Mouse (Mus musculus): ENCODE measurements at regions not wholly inside any gene's neighbourhood (a gene's known extent, or its start where the extent isn't known, plus 50 kb on each side); places are given as distances from the start of the nearest gene placed in this dataset.
A peak's percentile ranks its signal among the peaks of the same experiment; 100 is the strongest.

DNA sequence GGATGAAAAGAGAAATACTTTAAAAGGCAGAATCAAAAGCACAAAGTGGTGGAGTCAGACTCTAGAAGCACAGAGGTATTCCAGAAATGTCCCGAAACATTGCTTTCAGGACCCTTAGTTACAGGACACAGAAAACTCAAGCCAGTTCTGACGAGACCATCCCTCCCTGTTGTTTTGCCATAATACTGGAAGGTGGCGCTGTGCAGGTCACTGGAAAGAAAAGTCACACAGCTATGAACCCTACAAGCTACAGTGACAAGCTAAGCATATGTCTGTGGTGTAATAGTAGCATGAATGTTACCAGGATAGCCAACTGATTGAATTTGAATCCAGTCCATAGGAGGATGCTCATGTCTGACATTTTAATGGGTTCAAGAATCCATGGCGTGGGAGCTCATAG, 117.4 kb upstream of the Cxxc4 start:
- H3K4me3 ChIP-seq: no peak overlapping the region
- no peaks in the 10 kb centered on the region for H3K27me3 ChIP-seq (ENCODE audit: poor library complexity, severe bottlenecking)
- WGBS: 66% methylated on average over 4 of the region's 4 CpGs
- H3K9me3 ChIP-seq: no peaks in the 10 kb centered on the region
- no peaks in the 10 kb centered on the region for H3K36me3 ChIP-seq (replicated peaks)
- no peak for DNase-seq (ENCODE audit: extremely low spot score, low spot score)
- no peak overlapping the region for H3K27ac ChIP-seq
- H3K4me1 ChIP-seq: peaks cover 18% of the 10 kb centered on the region

DNA sequence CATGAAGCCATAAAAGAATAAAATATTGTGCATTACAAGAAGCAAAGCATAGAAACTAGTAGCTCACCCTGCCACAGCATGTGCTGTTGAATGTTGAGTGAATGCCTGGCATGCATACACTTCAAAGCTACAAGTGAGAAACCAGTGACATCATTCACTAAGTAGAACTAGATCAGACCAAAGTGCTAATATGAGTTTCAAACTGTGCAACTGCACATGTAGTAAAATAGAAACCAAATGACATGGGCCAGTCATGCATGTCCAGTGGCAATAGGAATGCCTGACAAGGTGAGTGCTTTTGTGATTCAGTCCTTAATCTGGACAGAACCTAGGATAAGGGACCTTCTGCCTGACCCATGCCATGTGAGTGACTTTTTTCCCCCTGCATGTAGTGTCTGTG, 111.3 kb upstream of the Cxxc4 start:
- Histone ChIP-seq H3K4me3 (no peak overlapping the region), H3K27ac (no peak overlapping the region), H3K36me3 (replicated peaks) (no peaks in the 10 kb centered on the region), H3K4me1 (peaks cover 4% of the 10 kb centered on the region; the same call in 1 of the 2 replicates), H3K9me3 (no peaks in the 10 kb centered on the region), H3K27me3 (ENCODE audit: poor library complexity, severe bottlenecking) (no peaks in the 10 kb centered on the region)
- DNase-seq (ENCODE audit: extremely low spot score, low spot score): no peak

DNA sequence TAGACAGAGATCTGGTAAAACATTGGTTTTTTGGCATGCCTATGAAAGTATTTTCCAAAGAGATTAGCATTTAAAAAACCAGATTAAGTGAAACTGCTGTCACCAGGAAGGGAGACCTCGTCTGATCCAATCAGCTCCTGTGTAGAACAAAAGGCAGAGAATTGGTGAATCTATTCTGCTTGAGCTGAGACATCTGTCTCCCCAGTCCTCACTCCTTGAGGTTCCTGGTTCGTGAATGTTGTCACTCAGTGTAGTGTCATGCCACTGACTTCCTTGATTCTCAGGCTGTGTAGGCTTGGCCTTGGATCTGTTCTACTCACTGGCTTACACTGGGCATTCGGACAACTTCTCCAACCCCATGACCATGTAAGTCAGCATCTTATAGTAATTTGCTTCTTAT, 105.9 kb upstream of the Cxxc4 start:
- peaks cover 9% of the 10 kb centered on the region for H3K4me1 ChIP-seq
- H3K27ac ChIP-seq: no peak overlapping the region
- H3K9me3 ChIP-seq: no peaks in the 10 kb centered on the region
- H3K27me3 ChIP-seq (ENCODE audit: poor library complexity, severe bottlenecking): no peaks in the 10 kb centered on the region
- H3K36me3 ChIP-seq (replicated peaks): no peaks in the 10 kb centered on the region
- no peak for DNase-seq (ENCODE audit: extremely low spot score, low spot score)
- no peak overlapping the region for H3K4me3 ChIP-seq
- 39% methylated on average over 3 of the region's 3 CpGs for WGBS

DNA sequence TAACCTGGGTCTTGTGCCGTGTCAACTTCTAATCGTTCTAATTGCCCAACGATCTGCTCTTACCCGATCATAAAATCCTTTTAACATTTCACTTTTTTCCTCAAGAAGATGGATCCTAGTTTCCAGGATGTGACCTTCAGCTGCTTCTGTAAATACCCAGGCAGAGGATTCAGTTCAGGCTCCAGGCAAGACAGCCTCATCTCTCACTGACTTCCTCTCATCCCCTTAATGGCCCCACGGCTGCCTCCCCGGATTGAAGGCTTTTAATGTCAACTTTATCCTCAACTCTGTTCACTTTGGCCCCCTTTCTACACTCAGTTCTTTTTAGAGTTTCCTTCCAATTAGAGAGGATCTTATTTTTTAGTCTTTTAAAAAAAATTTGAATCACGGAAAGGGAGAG, 91.0 kb upstream of the Cxxc4 start:
- H3K4me3 ChIP-seq: no peak overlapping the region
- H3K27ac ChIP-seq: 0 out of 2 replicates have a peak overlapping the region, but pooled peaks have one; percentile 48
- 52% methylated on average over 7 of the region's 7 CpGs for WGBS
- H3K4me1 ChIP-seq: peaks cover 28% of the 10 kb centered on the region
- no peaks in the 10 kb centered on the region for H3K9me3 ChIP-seq
- H3K36me3 ChIP-seq (replicated peaks): no peaks in the 10 kb centered on the region
- H3K27me3 ChIP-seq (ENCODE audit: poor library complexity, severe bottlenecking): no peaks in the 10 kb centered on the region
- DNase-seq (ENCODE audit: extremely low spot score, low spot score): no peak

DNA sequence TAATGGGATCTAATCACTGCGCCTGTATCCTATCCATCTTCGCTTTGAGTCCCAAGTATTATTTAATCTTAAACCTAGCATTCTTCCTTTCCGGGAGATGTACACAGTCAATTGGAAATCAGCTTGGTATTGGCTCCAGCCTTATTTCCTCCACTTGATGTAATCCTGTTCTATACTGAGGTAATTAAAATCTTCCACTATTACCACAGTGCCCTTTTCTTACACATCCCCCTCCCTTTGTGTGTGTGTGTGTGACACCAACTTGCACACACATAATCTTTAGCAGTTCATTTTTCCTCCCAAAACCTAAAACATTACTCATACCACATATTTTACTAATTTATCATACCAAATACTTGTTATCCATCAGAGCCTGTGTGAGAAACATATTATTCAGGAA, 90.3 kb upstream of the Cxxc4 start:
- Histone ChIP-seq H3K4me1 (peaks cover 28% of the 10 kb centered on the region), H3K9me3 (no peaks in the 10 kb centered on the region), H3K27ac (peak overlapping the region; percentile 83; the same call in 1 of the 2 replicates), H3K4me3 (peak overlapping the region; percentile 45; the same call in 1 of the 2 replicates), H3K36me3 (replicated peaks) (no peaks in the 10 kb centered on the region), H3K27me3 (ENCODE audit: poor library complexity, severe bottlenecking) (no peaks in the 10 kb centered on the region)
- no peak for DNase-seq (ENCODE audit: extremely low spot score, low spot score)
- WGBS: 69% methylated on average over 3 of the region's 3 CpGs

DNA sequence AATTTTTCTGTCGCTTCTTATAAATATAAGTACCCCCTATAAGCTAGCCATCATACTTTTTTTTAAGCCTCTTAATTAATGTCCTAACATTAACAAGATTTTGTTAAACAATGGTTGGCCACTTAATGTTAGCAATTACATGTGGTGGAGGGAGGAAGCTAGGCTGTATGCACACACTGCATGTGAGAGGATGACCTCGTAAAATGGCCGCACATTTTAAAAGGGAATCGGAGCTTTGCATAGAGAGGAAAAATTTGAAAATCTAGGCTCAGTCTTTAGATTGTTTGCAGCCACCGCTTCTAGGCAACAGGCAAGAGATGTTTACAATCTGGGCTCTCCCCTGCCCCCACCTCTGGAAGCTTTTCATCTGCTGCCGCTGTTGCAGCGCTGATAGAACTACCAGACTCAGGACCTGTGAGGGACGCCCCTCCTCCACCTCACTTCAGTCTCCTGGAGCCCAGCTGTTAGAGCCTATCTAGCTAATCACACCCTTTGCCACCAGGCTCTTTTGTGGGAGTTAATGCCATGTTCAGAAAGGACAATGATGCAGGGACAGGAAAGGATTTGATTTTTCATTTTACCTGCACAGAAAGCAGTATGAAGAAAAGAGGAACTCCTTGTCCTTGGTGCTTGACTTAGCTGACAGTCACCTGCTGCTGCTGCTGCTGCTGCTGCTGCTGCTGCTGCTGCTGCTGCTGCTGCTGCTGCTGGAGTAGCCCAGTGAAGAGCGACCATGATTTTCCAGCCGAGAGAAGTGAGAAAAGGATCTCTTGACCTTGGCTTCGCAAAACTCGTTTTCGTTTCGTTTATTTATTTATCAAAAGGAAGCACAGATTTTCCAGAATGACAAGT, 89.7 kb upstream of the Cxxc4 start:
- Histone ChIP-seq H3K4me3 (peak overlapping the region; percentile 45), H3K9me3 (no peaks in the 10 kb centered on the region), H3K27ac (peak overlapping the region; percentile 83), H3K4me1 (peaks cover 28% of the 10 kb centered on the region), H3K36me3 (replicated peaks) (no peaks in the 10 kb centered on the region), H3K27me3 (ENCODE audit: poor library complexity, severe bottlenecking) (no peaks in the 10 kb centered on the region)
- 20% methylated on average over 14 of the region's 14 CpGs for WGBS
- peak; percentile 77 for DNase-seq (ENCODE audit: extremely low spot score, low spot score)

DNA sequence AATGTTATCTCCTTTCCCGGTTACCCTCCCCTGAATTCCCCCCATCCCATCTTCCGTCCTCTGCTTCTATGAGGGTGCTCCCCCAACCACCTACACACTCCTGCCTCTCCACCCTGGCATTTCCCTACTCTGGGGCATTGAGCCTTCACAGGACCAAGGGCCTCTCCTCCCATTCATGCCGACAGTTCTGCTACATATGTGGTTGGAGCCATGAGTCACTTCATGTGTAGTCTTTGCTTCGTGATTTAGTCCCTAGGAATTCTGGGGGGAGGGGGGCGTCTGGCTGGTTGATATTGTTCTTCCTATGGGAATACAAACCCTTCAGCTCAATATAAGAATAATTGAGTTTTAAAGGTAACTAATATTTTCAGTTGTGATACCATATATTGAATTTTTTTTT, 74.0 kb upstream of the Cxxc4 start:
- H3K36me3 ChIP-seq (replicated peaks): no peaks in the 10 kb centered on the region
- no peak overlapping the region for H3K27ac ChIP-seq
- H3K4me1 ChIP-seq: no peaks in the 10 kb centered on the region
- no peak for DNase-seq (ENCODE audit: extremely low spot score, low spot score)
- H3K4me3 ChIP-seq: no peak overlapping the region
- 85% methylated on average over 5 of the region's 5 CpGs for WGBS
- H3K9me3 ChIP-seq: no peaks in the 10 kb centered on the region
- no peaks in the 10 kb centered on the region for H3K27me3 ChIP-seq (ENCODE audit: poor library complexity, severe bottlenecking)

DNA sequence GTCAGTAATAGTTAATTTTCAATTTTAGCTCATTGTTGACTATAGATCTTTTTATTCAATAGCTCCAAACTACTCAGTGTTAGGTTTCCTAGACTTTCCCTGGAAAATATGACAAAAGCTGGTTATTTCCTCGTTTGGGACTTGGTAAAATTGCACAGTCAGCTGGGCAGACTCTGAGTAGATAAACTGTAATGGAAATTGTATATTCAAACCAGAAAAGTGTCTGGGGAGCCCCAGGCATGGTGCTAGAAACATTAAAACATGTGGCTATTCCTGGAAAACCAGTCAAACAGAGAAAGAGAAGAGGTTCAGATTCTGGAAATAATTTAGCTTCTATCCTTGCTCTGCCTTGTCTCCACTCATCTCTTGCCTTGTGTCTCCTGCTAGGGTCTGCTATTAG, 66.4 kb upstream of the Cxxc4 start:
- WGBS: 61% methylated on average over 1 of the region's 1 CpGs
- H3K9me3 ChIP-seq: no peaks in the 10 kb centered on the region
- H3K4me1 ChIP-seq: no peaks in the 10 kb centered on the region
- DNase-seq (ENCODE audit: extremely low spot score, low spot score): no peak
- H3K36me3 ChIP-seq (replicated peaks): no peaks in the 10 kb centered on the region
- H3K27ac ChIP-seq: no peak overlapping the region
- H3K4me3 ChIP-seq: no peak overlapping the region
- H3K27me3 ChIP-seq (ENCODE audit: poor library complexity, severe bottlenecking): no peaks in the 10 kb centered on the region

DNA sequence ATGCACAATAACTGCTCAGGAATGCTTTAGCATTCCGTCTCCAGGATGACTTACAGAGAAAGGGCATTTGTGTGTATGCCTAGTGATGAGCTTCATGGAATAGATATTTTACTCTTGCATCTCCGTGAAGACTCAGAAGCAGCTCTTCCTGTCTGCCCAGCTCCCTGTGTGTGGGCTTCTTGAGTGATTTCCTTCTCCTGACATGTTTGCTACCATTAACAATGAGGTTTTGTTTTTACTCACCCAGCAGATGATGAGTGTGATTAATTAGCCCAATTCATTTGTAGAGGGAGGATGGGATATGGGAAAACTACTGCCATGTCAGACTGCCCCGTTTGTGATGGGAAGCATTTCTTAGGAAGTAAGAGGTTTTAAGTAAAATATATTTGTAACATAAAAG, 63.9 kb upstream of the Cxxc4 start:
- Histone ChIP-seq H3K9me3 (no peaks in the 10 kb centered on the region), H3K4me3 (no peak overlapping the region), H3K4me1 (no peaks in the 10 kb centered on the region), H3K36me3 (replicated peaks) (no peaks in the 10 kb centered on the region), H3K27ac (no peak overlapping the region), H3K27me3 (ENCODE audit: poor library complexity, severe bottlenecking) (no peaks in the 10 kb centered on the region)
- WGBS: 57% methylated on average over 3 of the region's 3 CpGs
- no peak for DNase-seq (ENCODE audit: extremely low spot score, low spot score)

DNA sequence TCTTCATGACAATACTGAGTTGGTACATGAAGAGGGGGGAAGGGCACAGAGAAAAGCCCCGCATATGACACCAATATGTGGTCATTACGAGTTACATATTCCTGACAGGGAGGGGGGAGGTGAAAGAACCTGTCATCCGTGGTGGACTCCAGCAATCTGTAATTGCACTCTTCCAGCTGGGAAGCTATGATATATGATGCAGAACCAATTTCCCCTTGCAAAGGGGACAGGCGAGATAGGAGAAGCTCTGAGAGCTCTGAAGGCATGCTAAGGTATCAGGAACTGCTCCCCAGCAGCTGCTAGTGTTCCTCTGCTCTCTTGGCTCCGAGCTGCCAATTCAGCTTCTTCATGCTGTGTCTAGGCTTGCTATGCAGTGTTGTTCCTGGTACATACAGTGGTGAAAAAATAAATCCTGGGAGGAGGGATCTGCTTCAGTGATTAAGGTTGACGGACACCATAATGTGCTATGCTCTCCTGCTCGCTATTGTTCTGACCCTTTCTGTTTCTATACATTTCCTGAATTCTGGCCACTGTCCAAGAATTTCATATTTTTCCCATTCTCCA, 57.7 kb upstream of the Cxxc4 start:
- Histone ChIP-seq H3K9me3 (no peaks in the 10 kb centered on the region), H3K4me1 (no peaks in the 10 kb centered on the region), H3K36me3 (replicated peaks) (no peaks in the 10 kb centered on the region), H3K27ac (no peak overlapping the region), H3K4me3 (no peak overlapping the region), H3K27me3 (ENCODE audit: poor library complexity, severe bottlenecking) (no peaks in the 10 kb centered on the region)
- 88% methylated on average over 7 of the region's 7 CpGs for WGBS
- no peak for DNase-seq (ENCODE audit: extremely low spot score, low spot score)

DNA sequence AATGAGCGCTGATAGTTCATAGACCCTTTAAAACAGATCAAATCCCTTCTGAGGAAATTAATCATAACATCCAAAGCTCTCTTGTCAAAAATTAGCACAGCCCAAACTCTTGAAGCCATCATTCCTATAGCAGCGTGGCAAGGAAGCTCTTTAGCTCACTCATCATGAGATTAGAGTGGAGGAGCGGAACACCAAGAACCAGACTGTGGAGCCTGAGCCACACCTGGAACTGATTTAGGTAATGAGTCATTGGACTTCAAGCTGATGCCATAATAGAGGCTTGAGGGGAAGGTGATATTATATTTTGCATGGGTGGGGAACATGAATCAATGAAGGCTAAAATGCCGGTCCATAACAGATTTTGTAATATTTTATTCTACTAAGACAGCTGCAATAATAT, 52.2 kb upstream of the Cxxc4 start:
- H3K9me3 ChIP-seq: no peaks in the 10 kb centered on the region
- 88% methylated on average over 4 of the region's 4 CpGs for WGBS
- H3K27ac ChIP-seq: no peak overlapping the region
- no peaks in the 10 kb centered on the region for H3K36me3 ChIP-seq (replicated peaks)
- no peaks in the 10 kb centered on the region for H3K27me3 ChIP-seq (ENCODE audit: poor library complexity, severe bottlenecking)
- peaks cover 11% of the 10 kb centered on the region for H3K4me1 ChIP-seq
- no peak overlapping the region for H3K4me3 ChIP-seq
- DNase-seq (ENCODE audit: extremely low spot score, low spot score): no peak
